Mouse (Mus musculus) thymus, postnatal 25 days (tissue): ENCODE measurements around the gene Ccdc57.

Experiments
- DNase-seq: peaks from one replicate; pipeline ENCODE4 v3.0.0; 2022

Gene Ccdc57

GRCm38 (mm10) chr11:120932564-120933398, at the start of gene Ccdc57:
Gene Ccdc57 (minus strand): TSS chr11:120932872.
- DNase-seq = peak; percentile 86

- DNase-seq = no peak
Measured at GRCm38 (mm10) chr11:120982459-120982858, 49.8 kb upstream of the Ccdc57 start.

- DNase-seq = no peak
Measured at GRCm38 (mm10) chr11:120981661-120982060, 49.0 kb upstream of the Ccdc57 start.

GRCm38 (mm10) chr11:120980427-120981035, 47.9 kb upstream of the Ccdc57 start:
- DNase-seq = no peak

- no peak for DNase-seq
Measured at GRCm38 (mm10) chr11:120979711-120980426, 47.2 kb upstream of the Ccdc57 start.

GRCm38 (mm10) chr11:120973318-120973717, 40.6 kb upstream of the Ccdc57 start:
- DNase-seq = no peak

- DNase-seq = no peak
Measured at GRCm38 (mm10) chr11:120971237-120971636, 38.6 kb upstream of the Ccdc57 start.

GRCm38 (mm10) chr11:120969742-120970141, 37.1 kb upstream of the Ccdc57 start:
- no peak for DNase-seq

GRCm38 (mm10) chr11:120965587-120965986, 32.9 kb upstream of the Ccdc57 start:
- no peak for DNase-seq

GRCm38 (mm10) chr11:120964195-120965157, 31.8 kb upstream of the Ccdc57 start:
- no peak for DNase-seq

GRCm38 (mm10) chr11:120962909-120963308, 30.2 kb upstream of the Ccdc57 start:
- DNase-seq = no peak

GRCm38 (mm10) chr11:120962050-120962771, 29.5 kb upstream of the Ccdc57 start:
- DNase-seq = no peak

GRCm38 (mm10) chr11:120961594-120961993, 28.9 kb upstream of the Ccdc57 start:
- DNase-seq = no peak

GRCm38 (mm10) chr11:120960248-120960647, 27.6 kb upstream of the Ccdc57 start:
- no peak for DNase-seq

- no peak for DNase-seq
Measured at GRCm38 (mm10) chr11:120959564-120959963, 26.9 kb upstream of the Ccdc57 start.

GRCm38 (mm10) chr11:120959066-120959465, 26.4 kb upstream of the Ccdc57 start:
- DNase-seq = no peak

- no peak for DNase-seq
Measured at GRCm38 (mm10) chr11:120957731-120958257, 25.1 kb upstream of the Ccdc57 start.

- DNase-seq = no peak
Measured at GRCm38 (mm10) chr11:120957052-120957451, 24.4 kb upstream of the Ccdc57 start.

GRCm38 (mm10) chr11:120955701-120956100, 23.0 kb upstream of the Ccdc57 start:
- no peak for DNase-seq

GRCm38 (mm10) chr11:120954936-120955335, 22.3 kb upstream of the Ccdc57 start:
- DNase-seq = no peak
